ENCODE assay signal across 9 mouse cellular contexts in the genomic region with DNA sequence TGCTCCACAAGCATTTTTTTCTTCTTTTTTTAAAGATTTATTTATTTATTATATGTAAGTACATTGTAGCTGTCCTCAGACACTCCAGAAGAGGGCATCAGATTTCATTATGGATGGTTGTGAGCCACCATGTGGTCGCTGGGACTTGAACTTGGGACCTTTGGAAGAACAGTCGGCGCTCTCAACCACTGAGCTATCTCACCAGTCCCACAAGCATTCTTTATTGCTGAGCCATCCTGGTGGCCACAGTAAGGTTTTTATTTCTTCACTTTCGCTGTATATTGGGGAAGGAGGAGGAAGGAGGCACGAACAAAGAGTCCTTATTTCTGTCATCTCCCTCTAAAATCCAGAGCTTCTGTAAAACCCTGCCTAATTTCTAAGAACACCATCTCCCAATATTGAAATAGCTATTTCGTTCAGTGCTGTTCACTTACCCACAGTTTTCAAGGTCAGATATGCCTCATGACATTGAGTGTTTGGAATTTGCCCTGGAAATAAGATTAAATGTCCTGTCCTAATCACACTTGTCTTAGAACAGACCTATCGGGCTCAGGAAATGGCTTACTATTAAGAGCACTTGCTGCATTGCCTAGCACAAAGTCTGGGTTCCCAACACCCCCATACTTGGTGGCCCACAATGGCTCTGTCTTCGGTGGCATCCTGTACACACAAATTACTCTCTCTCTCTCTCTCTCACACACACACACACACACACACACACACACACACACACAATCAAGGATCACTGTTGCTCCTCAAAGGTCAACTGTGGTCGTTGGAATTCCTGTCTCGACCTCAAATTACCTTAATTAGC. TPM values are rescaled to one million over a fixed set of nuclear protein-coding genes. Genes with fewer than 3 reads are reported as not detected.
DNase-seq lines count a peak whose midpoint lies in the region; ATAC-seq and TF ChIP-seq lines count a peak whose summit lies in the region.
"Had no signal": no experiment of that assay in that cellular context is flagged by ENCODE, and none has a peak within 500 bp of the region (broad histone marks: within the 10 kb centered on the region; RNA-seq: fewer than 3 reads in every experiment).

No protein-coding gene starts in this region.

- no peak for ATAC-seq in heart, embryonic 14.5 days (ENCODE audit: insufficient number of reproducible peaks, insufficient read depth, low FRiP score, low read depth)
- ATAC-seq in forebrain, embryonic 16.5 days, result no peak
- ATAC-seq in liver, embryonic 14.5 days (ENCODE audit: insufficient read depth), result no peak

- H3K79me2 ChIP-seq in MEL (ENCODE audit: control insufficient read depth, insufficient read depth, low read length, poor library complexity), result peaks cover 30% of the 10 kb centered on the region

- DNase-seq in heart, postnatal 4 days, result no peak
- DNase-seq in MEL (ENCODE audit: low read depth, low spot score), result peak; percentile 65
- DNase-seq in liver, embryonic 14.5 days (ENCODE audit: low read depth in 3 of 3, low spot score in 3 of 3), result no peak
- DNase-seq in ovary, postnatal 14 days (ENCODE audit: low spot score), result no peak
- no peak for DNase-seq in urinary bladder, postnatal 36 days (ENCODE audit: low spot score in 2 of 2)
- no peak for DNase-seq in urinary bladder, postnatal 10 days (ENCODE audit: low spot score)

- peak overlapping the region; percentile 85 for H3K4me2 ChIP-seq in heart, embryonic 14.5 days (ENCODE audit: low read length)
- H3K4me2 ChIP-seq in forebrain, embryonic 16.5 days (ENCODE audit: low read length), result peak overlapping the region; percentile 83
- H3K4me2 ChIP-seq in liver, embryonic 14.5 days (ENCODE audit: low read depth), result peak overlapping the region; percentile 80

- WGBS in heart, embryonic 14.5 days, result 50% methylated on average over 10 of the region's 10 CpGs
- WGBS in forebrain, embryonic 16.5 days, result 59% methylated on average over 10 of the region's 10 CpGs
- WGBS in liver, embryonic 14.5 days (ENCODE audit: insufficient replicate concordance), result 47% methylated on average over 10 of the region's 10 CpGs

- peak overlapping the region; percentile 55 to 90 for H3K4me3 ChIP-seq in heart, embryonic 14.5 days (ENCODE audit: control insufficient read depth in 1 of 2, insufficient read depth in 1 of 2, low read depth in 1 of 2, low read length in 2 of 2)
- peak overlapping the region; percentile 70 to 75 for H3K4me3 ChIP-seq in MEL (ENCODE audit: control insufficient read depth in 1 of 2, insufficient read depth in 1 of 2, low read depth in 2 of 2, low read length in 2 of 2)
- H3K4me3 ChIP-seq in forebrain, embryonic 16.5 days (replicated peaks; ENCODE audit: low read length), result peak overlapping the region; percentile 94
- H3K4me3 ChIP-seq in liver, embryonic 14.5 days (ENCODE audit: insufficient read depth in 1 of 2, low read depth in 2 of 2, low read length in 2 of 2), result peak overlapping the region; percentile 80 to 92

- peak overlapping the region; percentile 76 for H3K9ac ChIP-seq in heart, embryonic 14.5 days (ENCODE audit: low read length)
- H3K9ac ChIP-seq in MEL (ENCODE audit: control insufficient read depth, low read depth, low read length, poor library complexity, severe bottlenecking), result peak overlapping the region; percentile 85
- peak overlapping the region; percentile 69 for H3K9ac ChIP-seq in forebrain, embryonic 16.5 days (replicated peaks; ENCODE audit: low read depth, low read length)
- H3K9ac ChIP-seq in liver, embryonic 14.5 days (replicated peaks), result peak overlapping the region; percentile 75

- H3K4me1 ChIP-seq in heart, embryonic 14.5 days (ENCODE audit: control insufficient read depth in 2 of 2, insufficient read depth in 2 of 2, low read length in 2 of 2), result peaks cover 5 to 23% of the 10 kb centered on the region in 2 experiments
- peaks cover 24 to 46% of the 10 kb centered on the region in 2 experiments for H3K4me1 ChIP-seq in MEL (ENCODE audit: control insufficient read depth in 1 of 2, insufficient read depth in 2 of 2, low read length in 2 of 2)
- H3K4me1 ChIP-seq in forebrain, embryonic 16.5 days (replicated peaks; ENCODE audit: control insufficient read depth, insufficient read depth, low read length), result peaks cover 26% of the 10 kb centered on the region
- peaks cover 30 to 45% of the 10 kb centered on the region in 2 experiments for H3K4me1 ChIP-seq in liver, embryonic 14.5 days (replicated peaks; ENCODE audit: control insufficient read depth in 2 of 2, insufficient read depth in 2 of 2, low read length in 1 of 2)

- no peaks in the 10 kb centered on the region for H3K27me3 ChIP-seq in heart, embryonic 14.5 days (ENCODE audit: control insufficient read depth, insufficient read depth, low read length)
- no peaks in the 10 kb centered on the region for H3K27me3 ChIP-seq in MEL (ENCODE audit: control insufficient read depth in 1 of 2, insufficient read depth in 2 of 2, low read length in 2 of 2)
- no peaks in the 10 kb centered on the region for H3K27me3 ChIP-seq in forebrain, embryonic 16.5 days (replicated peaks; ENCODE audit: control insufficient read depth, insufficient read depth, low read length)
- no peaks in the 10 kb centered on the region for H3K27me3 ChIP-seq in liver, embryonic 14.5 days (ENCODE audit: control insufficient read depth, insufficient read depth, low read length)

- H3K9me3 ChIP-seq in heart, embryonic 14.5 days (ENCODE audit: control insufficient read depth, low read length), result no peaks in the 10 kb centered on the region
- no peaks in the 10 kb centered on the region for H3K9me3 ChIP-seq in MEL (replicated peaks; ENCODE audit: insufficient read depth, low read length)
- H3K9me3 ChIP-seq in forebrain, embryonic 16.5 days (ENCODE audit: control insufficient read depth, low read length), result no peaks in the 10 kb centered on the region
- no peaks in the 10 kb centered on the region for H3K9me3 ChIP-seq in liver, embryonic 14.5 days (ENCODE audit: control insufficient read depth, low read length)

- H3K36me3 ChIP-seq in heart, embryonic 14.5 days (ENCODE audit: control insufficient read depth, insufficient read depth, low read length), result peaks cover 28% of the 10 kb centered on the region
- H3K36me3 ChIP-seq in MEL (ENCODE audit: control insufficient read depth in 1 of 2, insufficient read depth in 2 of 2, low read length in 2 of 2), result peaks cover 28 to 45% of the 10 kb centered on the region in 2 experiments
- peaks cover 19% of the 10 kb centered on the region for H3K36me3 ChIP-seq in forebrain, embryonic 16.5 days (ENCODE audit: control insufficient read depth, insufficient read depth)
- H3K36me3 ChIP-seq in liver, embryonic 14.5 days (replicated peaks; ENCODE audit: control insufficient read depth, insufficient read depth, low read depth), result peaks cover 33% of the 10 kb centered on the region

- TF ChIP-seq CTCF in MEL (IDR thresholded peaks at IDR 0.05 in 2 of 3, conservative IDR thresholded peaks at IDR 0.05 in 1 of 3; ENCODE audit: control insufficient read depth in 1 of 3, insufficient read depth in 1 of 3, low read depth in 2 of 3, low read length in 3 of 3, poor library complexity in 1 of 3, severe bottlenecking in 1 of 3), result no peak
- TF ChIP-seq CTCF in liver, embryonic 14.5 days (IDR thresholded peaks at IDR 0.05; ENCODE audit: low read depth), result 0 out of 2 replicates have a peak, but pooled peaks have one; percentile 4

- TF ChIP-seq RAD21 in MEL (IDR thresholded peaks at IDR 0.05; ENCODE audit: low read depth, low read length), result no peak

- TF ChIP-seq POLR2A in MEL (IDR thresholded peaks at IDR 0.05; ENCODE audit: control insufficient read depth in 1 of 2, insufficient read depth in 1 of 2, low read depth in 1 of 2, low read length in 2 of 2, poor library complexity in 1 of 2), result no peak

- TF ChIP-seq EP300 in MEL (IDR thresholded peaks at IDR 0.05; ENCODE audit: low read depth in 1 of 2, low read length in 2 of 2), result no peak
- TF ChIP-seq EP300 in liver, embryonic 14.5 days (IDR thresholded peaks at IDR 0.05; ENCODE audit: low read depth), result no peak

- peak overlapping the region; percentile 82 to 92 for H3K27ac ChIP-seq in heart, embryonic 14.5 days (replicated peaks in 1 of 2; ENCODE audit: control insufficient read depth in 1 of 2, insufficient read depth in 1 of 2, low read depth in 2 of 2, low read length in 2 of 2)
- H3K27ac ChIP-seq in MEL (ENCODE audit: control insufficient read depth, low read depth, low read length), result peak overlapping the region; percentile 90
- peak overlapping the region; percentile 94 for H3K27ac ChIP-seq in forebrain, embryonic 16.5 days (ENCODE audit: low read length)
- peak overlapping the region; percentile 76 for H3K27ac ChIP-seq in liver, embryonic 14.5 days

RNA-seq across cellular contexts. Expression of a gene that starts 1.1 kb away (rescaled TPM):
- polyA plus RNA-seq in heart, embryonic 14.5 days (2014; fragmentation: Nextera tagmentation; extraction: Ambion mirVana), result 341 TPM in 2 replicates
- 100 to 1,000 TPM; 105 to 117 TPM for total RNA-seq in heart, postnatal 4 days (2021)
- total RNA-seq in MEL (2012; rRNA removed), result 58.1 and 59.5 TPM in 2 replicates
- 100 to 1,000 TPM in 1 of 2 experiments, not detected in 1; 110 TPM for polyA plus RNA-seq in MEL (2012; ENCODE audit: insufficient read depth in 1 of 2, insufficient read length in 2 of 2, low read depth in 1 of 2, low replicate concordance in 2 of 2, missing spikeins in 1 of 2)
- polyA plus RNA-seq in forebrain, embryonic 16.5 days (2015; fragmentation: Nextera tagmentation; extraction: Ambion mirVana), result 644 and 645 TPM in 2 replicates
- polyA plus RNA-seq in liver, embryonic 14.5 days (2012; rRNA removed), result 228 and 239 TPM in 2 replicates
- 151 and 161 TPM in 2 replicates for polyA plus RNA-seq in liver, embryonic 14.5 days (2014; fragmentation: Nextera tagmentation; extraction: Ambion mirVana)

RNA-seq across cellular contexts. Expression of a gene that starts 7.5 kb away (rescaled TPM):
- 148 and 167 TPM in 2 replicates for polyA plus RNA-seq in heart, embryonic 14.5 days (2014; fragmentation: Nextera tagmentation; extraction: Ambion mirVana)
- 10 to 100 TPM; 73.2 to 74.5 TPM for total RNA-seq in heart, postnatal 4 days (2021)
- 58.5 and 64.7 TPM in 2 replicates for total RNA-seq in MEL (2012; rRNA removed)
- 100 to 1,000 TPM in 1 of 2 experiments, not detected in 1; 115 TPM for polyA plus RNA-seq in MEL (2012; ENCODE audit: insufficient read depth in 1 of 2, insufficient read length in 2 of 2, low read depth in 1 of 2, low replicate concordance in 2 of 2, missing spikeins in 1 of 2)
- polyA plus RNA-seq in forebrain, embryonic 16.5 days (2015; fragmentation: Nextera tagmentation; extraction: Ambion mirVana), result 201 and 205 TPM in 2 replicates
- polyA plus RNA-seq in liver, embryonic 14.5 days (2012; rRNA removed), result 44.2 and 50.8 TPM in 2 replicates
- 59.5 and 65.1 TPM in 2 replicates for polyA plus RNA-seq in liver, embryonic 14.5 days (2014; fragmentation: Nextera tagmentation; extraction: Ambion mirVana)

RNA-seq across cellular contexts. Expression of a gene that starts 8.4 kb away (rescaled TPM):
- 52.2 and 54.9 TPM in 2 replicates for polyA plus RNA-seq in heart, embryonic 14.5 days (2014; fragmentation: Nextera tagmentation; extraction: Ambion mirVana)
- total RNA-seq in heart, postnatal 4 days (2021), result 10 to 100 TPM; 40.2 to 41.9 TPM
- total RNA-seq in MEL (2012; rRNA removed), result 94.1 and 103 TPM in 2 replicates
- polyA plus RNA-seq in MEL (2012; ENCODE audit: insufficient read depth in 1 of 2, insufficient read length in 2 of 2, low read depth in 1 of 2, low replicate concordance in 2 of 2, missing spikeins in 1 of 2), result 100 to 1,000 TPM in 1 of 2 experiments, 10 to 100 TPM in 1; 94.6 to 165 TPM
- polyA plus RNA-seq in forebrain, embryonic 16.5 days (2015; fragmentation: Nextera tagmentation; extraction: Ambion mirVana), result 73.2 and 78.4 TPM in 2 replicates
- polyA plus RNA-seq in liver, embryonic 14.5 days (2012; rRNA removed), result 21.9 and 42.9 TPM in 2 replicates
- 52.6 and 56.0 TPM in 2 replicates for polyA plus RNA-seq in liver, embryonic 14.5 days (2014; fragmentation: Nextera tagmentation; extraction: Ambion mirVana)

RNA-seq across cellular contexts. Expression of a gene that starts 58.0 kb away (rescaled TPM):
- 3.6 and 5.5 TPM in 2 replicates for polyA plus RNA-seq in heart, embryonic 14.5 days (2014; fragmentation: Nextera tagmentation; extraction: Ambion mirVana)
- 1 to 10 TPM; 4.7 to 5.4 TPM for total RNA-seq in heart, postnatal 4 days (2021)
- 64.8 and 176 TPM in 2 replicates for total RNA-seq in MEL (2012; rRNA removed)
- 10 to 100 TPM in 1 of 2 experiments, not detected in 1; 49.9 TPM for polyA plus RNA-seq in MEL (2012; ENCODE audit: insufficient read depth in 1 of 2, insufficient read length in 2 of 2, low read depth in 1 of 2, low replicate concordance in 2 of 2, missing spikeins in 1 of 2)
- polyA plus RNA-seq in forebrain, embryonic 16.5 days (2015; fragmentation: Nextera tagmentation; extraction: Ambion mirVana), result 0.47 and 1.0 TPM in 2 replicates
- polyA plus RNA-seq in liver, embryonic 14.5 days (2012; rRNA removed), result 260 and 298 TPM in 2 replicates
- polyA plus RNA-seq in liver, embryonic 14.5 days (2014; fragmentation: Nextera tagmentation; extraction: Ambion mirVana), result 576 and 578 TPM in 2 replicates
- total RNA-seq: neutrophil, adult 5-6 weeks had no signal
